Mouse (Mus musculus) myocyte (in vitro differentiated cells): ENCODE results near the gene Olfr1423.
"Not testable (repeated sequence)": the region's sequence is repeated elsewhere in the genome, so short reads cannot be mapped to it uniquely, and the experiment has no call there.

Experiments used
- CEBPB ChIP-seq: IDR thresholded peaks from 2 replicates; pipeline ENCODE4 v1.6.1; 2011; ENCODE audit warnings: mild to moderate bottlenecking, moderate library complexity; ENCODE audit not compliant: poor library complexity, insufficient read depth, severe bottlenecking
- MYOG ChIP-seq, 3 experiments: IDR thresholded peaks; one replicate each; pipeline ENCODE4 v1.6.1; 2011; ENCODE audit warnings: control low read depth in 2 of 3, low read depth in 2 of 3, mild to moderate bottlenecking in 2 of 3; ENCODE audit not compliant: insufficient read length in 2 of 3, control insufficient read depth in 1 of 3, insufficient read depth in 1 of 3
- POLR2A ChIP-seq: IDR thresholded peaks from one replicate; pipeline ENCODE4 v1.6.1; 2011; ENCODE audit warnings: low read depth, mild to moderate bottlenecking, control low read depth, moderate library complexity; ENCODE audit not compliant: insufficient read length
- POLR2AphosphoS2 ChIP-seq: IDR thresholded peaks from one replicate; pipeline ENCODE4 v1.6.1; 2011; ENCODE audit warnings: low read depth, control low read depth; ENCODE audit not compliant: insufficient read length

DNA sequence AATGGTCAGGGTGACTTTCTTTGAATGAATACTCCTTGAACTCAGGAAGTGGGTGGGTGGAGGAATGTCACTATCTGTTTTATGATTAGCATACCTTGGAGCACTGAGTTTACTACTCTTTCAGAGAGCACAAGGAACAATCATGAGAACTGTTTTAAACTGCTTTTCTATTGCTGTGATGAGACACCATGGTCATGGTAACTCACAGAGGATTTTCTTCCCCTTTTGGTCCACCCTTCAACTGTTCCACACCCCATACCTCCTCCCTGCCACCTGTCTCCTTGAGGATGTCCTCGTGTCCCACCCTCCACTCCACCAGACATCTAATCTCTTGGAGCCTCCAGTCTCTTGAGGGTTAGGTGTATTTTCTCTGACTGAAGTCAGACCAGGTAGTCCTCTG, 26.7 kb upstream of the Olfr1423 start:
- TF ChIP-seq CEBPB; POLR2AphosphoS2; POLR2A; MYOG (IDR thresholded peaks at IDR 0.05; ENCODE audit: control insufficient read depth in 1 of 3, insufficient read depth in 1 of 3, insufficient read length in 2 of 3, low read depth in 2 of 3): not testable (repeated sequence)
